Mouse (Mus musculus): Measurements from ENCODE around the gene Uts2r.

Gene Uts2r

GRCm38 (mm10) chr11:121173203-121173602 is 13.1 kb downstream of the Uts2r start:
- DNase-seq = no peak

DNA sequence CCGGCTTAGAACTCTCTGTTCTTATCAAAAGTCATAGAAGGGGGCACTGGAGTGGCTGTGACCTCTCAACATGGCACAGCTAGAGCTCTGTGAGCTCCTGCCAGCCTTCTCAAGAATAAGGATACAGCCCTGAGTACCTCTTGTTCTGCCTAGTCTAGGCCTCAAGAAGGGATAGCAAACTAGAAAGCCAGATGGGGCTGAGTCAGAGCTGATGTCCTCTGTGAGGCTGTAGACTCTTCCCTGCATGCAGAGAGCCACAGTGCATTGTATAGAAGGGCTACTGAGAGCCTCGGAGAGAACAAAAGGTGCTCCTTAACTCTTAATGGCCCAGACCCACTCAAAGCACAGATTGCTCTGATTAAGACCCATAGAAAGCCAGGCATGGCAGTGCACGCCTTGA is 14.2 kb downstream of the Uts2r start:
- no peak for DNase-seq

DNA sequence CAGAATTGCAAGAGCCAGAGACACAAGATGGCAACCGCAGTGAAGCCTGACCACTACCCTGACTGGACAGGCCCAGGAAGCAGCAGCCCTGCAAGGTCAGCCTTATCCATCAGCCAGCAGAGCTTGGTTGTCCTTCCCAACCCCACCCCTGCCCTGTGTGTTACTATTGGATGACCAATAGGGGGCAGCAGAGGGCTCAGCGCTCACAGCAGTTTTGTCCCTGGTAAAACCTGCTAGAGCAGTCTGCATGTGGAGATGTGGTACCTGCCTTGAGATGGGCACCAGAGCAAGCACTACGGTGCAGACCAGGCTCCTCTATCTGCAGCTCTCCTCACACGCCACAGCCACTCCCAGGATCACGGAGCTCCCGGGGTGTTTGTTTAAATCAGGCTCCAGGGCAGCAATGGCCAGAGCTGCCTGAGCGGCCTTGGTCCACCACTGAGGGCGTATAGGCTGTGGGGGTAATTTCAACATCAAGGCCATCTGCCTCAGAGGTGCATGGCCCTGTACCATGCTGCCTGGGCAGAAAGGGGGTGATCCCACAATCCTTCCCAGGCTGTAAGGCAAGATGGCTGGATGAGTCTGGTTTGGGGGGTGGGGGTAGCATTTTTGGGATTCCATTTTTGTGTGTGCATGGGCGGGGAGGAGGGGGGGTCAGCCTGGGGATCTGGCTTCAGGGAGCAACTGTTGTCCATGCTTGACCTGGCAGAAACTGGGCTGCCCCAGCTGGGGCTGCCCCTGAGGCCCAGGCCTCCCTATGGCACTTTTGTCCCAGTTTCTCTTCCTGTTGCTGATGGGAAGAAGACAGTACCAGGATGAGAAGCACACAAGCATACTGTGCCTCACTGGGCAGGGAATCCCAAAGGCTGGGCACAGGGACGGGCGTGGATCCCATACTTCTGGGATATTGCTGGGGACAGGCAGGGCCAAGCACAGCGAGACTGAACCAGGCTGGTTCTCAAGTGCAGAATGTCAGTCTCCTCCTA is 16.5 kb downstream of the Uts2r start:
- peak in 1 of 2 experiments; percentile 46 for DNase-seq

- DNase-seq = no peak
These were observed 29.6 kb downstream of the Uts2r start for GRCm38 (mm10) chr11:121189681-121190080.

GRCm38 (mm10) chr11:121192742-121193141 is 32.7 kb downstream of the Uts2r start:
- no peak for DNase-seq

DNA sequence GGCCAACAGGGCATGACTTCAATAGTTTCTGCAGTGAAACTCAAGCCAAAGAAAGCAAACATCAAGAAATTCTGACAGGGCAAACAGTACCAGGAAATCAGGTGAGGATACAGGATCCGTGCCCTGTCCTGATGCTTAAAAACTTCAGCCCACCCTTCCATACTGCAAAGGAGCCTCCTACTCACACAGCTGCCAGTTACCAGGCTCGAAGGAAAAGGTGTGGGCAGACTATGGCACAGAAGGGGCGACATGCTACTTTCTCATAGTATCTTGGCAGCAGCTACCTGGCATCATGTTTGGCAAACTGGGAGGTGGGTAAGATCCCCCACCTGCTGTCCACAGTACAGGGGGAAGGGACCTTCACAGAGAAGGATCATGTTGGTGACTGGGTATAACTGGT is 33.3 kb downstream of the Uts2r start:
- DNase-seq = no peak

DNA sequence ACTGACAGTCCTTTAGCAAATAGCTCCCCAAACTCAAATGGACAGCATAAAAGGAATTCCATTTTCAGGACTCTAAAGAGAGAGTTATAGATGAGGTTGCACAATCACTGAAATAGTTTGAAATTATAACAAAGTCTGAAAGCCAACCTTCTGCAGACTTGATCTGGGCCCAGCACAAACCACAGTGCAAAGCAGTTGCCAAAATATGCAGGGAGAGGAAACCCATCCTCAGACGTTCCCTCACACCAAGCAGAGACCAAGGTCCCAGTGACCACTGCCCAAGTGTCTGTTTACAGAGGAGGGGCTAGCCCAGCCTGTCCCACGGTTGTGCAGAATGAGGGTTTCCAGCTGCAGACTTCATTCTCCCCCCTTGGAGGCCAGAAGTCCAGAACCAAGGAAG is 38.6 kb downstream of the Uts2r start:
- no peak for DNase-seq

- DNase-seq = no peak
These were observed 39.8 kb downstream of the Uts2r start for GRCm38 (mm10) chr11:121199851-121200250.

DNA sequence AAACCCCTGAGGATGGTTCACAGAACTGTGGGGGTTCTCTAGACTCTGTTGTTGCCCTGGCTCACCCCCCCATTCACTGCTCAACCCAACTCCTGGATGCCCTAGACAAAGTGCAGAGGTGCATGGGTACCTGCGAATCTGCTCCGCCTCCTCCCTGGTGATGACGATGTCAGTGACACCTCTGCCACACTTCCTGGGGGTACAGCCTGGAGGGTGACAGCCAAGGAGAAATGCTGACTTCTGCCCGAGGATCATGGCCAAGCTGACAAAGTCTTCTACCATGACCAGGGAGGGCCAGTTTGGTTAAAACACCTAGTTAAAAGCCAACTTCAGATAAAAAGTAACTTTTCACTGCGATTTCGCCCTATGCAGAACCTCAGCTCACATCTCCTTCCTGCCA is 40.7 kb downstream of the Uts2r start:
- no peak for DNase-seq

DNA sequence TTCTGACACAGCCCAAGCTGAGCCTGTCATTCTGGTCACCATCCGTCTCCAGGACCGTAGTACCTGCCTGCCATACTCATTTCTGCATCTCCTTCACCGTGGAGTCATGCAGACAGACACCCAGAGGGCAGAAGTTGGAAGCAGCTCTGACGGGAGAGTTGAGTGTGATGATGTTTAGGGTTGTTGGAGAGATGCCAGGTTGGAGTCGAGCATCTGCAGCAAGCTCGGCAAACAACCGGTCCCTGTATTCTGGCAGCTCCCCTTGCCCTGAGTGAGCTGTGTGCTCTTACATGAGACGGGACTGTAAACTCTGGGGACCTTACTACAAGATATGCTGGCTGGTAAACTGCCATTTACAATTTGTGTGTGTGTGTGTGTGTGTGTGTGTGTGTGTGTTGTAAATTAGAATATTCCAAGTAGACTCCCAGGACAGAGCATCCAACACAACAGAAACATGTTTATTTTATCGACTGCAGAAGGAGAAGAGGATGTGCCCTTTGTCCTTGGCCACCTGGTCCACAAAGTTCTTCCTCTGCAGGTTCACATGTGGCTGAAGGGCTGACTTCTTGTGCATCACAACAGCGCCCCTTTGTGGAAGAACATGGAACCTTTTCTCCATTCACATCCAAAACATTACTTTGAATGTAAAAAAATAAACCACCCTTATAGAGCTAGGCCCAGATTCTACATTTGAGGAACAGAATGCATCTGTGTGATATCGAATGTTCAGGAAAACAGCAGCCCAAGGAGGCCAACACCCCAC is 41.5 kb downstream of the Uts2r start:
- peak in 1 of 2 experiments; percentile 16 for DNase-seq

DNA sequence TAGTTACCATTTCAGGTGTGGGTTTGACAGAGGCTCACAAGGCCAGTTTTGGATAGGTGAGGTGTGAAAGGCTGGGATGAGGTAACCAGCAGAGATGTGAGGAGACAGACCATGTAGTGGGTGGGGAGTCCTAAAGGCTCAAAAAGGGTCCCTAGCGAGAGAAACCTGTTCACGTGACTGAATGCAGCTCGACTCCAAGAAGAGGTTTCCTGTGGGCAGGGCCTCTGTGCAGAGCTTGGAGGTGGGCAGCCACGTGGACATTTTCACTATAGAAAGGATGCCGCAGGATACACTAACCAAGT is 43.7 kb downstream of the Uts2r start:
- DNase-seq = no peak

DNA sequence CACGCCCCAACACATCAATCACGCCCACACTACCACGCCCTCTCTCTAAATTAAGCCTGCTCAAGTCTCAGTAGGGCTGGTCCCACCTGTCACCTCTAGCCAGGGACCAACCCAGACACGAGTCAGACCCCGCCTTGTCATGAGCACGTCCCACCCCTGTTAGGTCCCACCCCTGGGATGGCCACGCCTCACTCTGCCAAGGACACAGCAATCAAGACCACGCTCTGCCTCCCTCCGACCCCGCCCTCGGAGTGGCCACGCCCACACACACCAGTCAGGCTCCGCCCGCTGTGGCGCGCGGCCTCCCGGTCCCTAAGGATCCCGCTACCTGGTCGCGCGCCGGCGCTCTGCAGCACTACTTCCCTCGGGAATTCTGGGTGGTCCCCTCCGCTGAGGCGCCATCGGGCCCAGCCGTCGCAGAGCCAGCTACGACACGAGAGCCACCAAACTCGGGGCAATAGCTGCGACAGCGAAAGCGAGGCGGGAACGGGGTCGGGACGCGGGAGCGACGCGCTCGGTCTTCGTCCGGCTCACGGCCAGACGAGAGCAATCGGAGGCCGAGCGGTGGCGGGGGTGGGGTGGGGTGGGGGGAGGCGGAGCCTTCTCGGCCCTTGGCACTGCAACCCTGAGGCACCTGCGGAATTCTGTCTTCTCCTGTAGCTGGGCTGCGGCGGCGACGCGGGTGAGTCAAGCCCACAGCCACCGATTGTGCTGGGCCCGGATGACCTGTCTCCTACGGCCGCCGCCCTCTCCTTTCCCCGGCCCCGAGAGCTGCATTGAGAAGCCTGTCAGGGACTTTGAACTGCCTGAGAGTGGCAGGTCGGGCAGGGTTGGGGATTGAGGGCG is 44.3 kb downstream of the Uts2r start, which contains the start of the genes Hexdc and Ogfod3:
Gene Hexdc (plus strand): TSS at position 273 of the 846 bp plus-strand sequence.
Gene Ogfod3 (minus strand): TSS at position 551 of the 846 bp plus-strand sequence.
- DNase-seq = peak; percentile 94 to 98

Measured in spleen, adult 18-20 months (tissue).